Mouse (Mus musculus) intestine, embryonic 14.5 days (tissue): ENCODE results near the gene Hyal1. TPM values are rescaled to one million over a fixed set of nuclear protein-coding genes. Genes with fewer than 3 reads are reported as not detected.
"Not testable (repeated sequence)": the region's sequence is repeated elsewhere in the genome, so short reads cannot be mapped to it uniquely, and the experiment has no call there.

Experiments
- ATAC-seq: fragments of 200-750 bp; cut with Nextera tagmentation; replicated peaks from 2 replicates; pipeline ENCODE4 v1.8.0; 2017; ENCODE audit warnings: low read depth, moderate number of reproducible peaks, moderate TSS enrichment, moderate library complexity; ENCODE audit not compliant: low FRiP score, low TSS enrichment
- DNase-seq: peaks from one replicate; pipeline ENCODE4 v3.0.0-alpha.2; 2018; ENCODE audit warnings: low spot score
- H3K27ac ChIP-seq: fragments of 300-500 bp; sonication (generic); 2 replicates; pipeline ENCODE4 v1.5.1; 2014; ENCODE audit warnings: low read depth, mild to moderate bottlenecking, control low read depth
- H3K27me3 ChIP-seq: fragments of 300-500 bp; sonication (generic); replicated peaks from 2 replicates; pipeline ENCODE4 v1.6.1; 2014; ENCODE audit warnings: low read length, control low read depth; ENCODE audit not compliant: control insufficient read depth, insufficient read depth
- H3K36me3 ChIP-seq: fragments of 300-500 bp; sonication (generic); 2 replicates; pipeline ENCODE4 v1.6.1; 2014; ENCODE audit warnings: low read length, control low read depth; ENCODE audit not compliant: control insufficient read depth, insufficient read depth
- H3K4me1 ChIP-seq: fragments of 300-500 bp; sonication (generic); replicated peaks from 2 replicates; pipeline ENCODE4 v1.6.1; 2014; ENCODE audit warnings: low read length, control low read depth, mixed read lengths; ENCODE audit not compliant: control insufficient read depth, insufficient read depth
- H3K4me2 ChIP-seq: fragments of 300-500 bp; sonication (generic); 2 replicates; pipeline ENCODE4 v1.6.1; 2014; ENCODE audit warnings: low read length
- H3K4me3 ChIP-seq: fragments of 300-500 bp; sonication (generic); 2 replicates; pipeline ENCODE4 v1.5.1; 2014; ENCODE audit warnings: low read depth, low read length, control low read depth, mixed read lengths
- H3K9ac ChIP-seq: fragments of 300-500 bp; sonication (generic); 2 replicates; pipeline ENCODE4 v1.6.1; 2014; ENCODE audit warnings: mild to moderate bottlenecking, low read length
- H3K9me3 ChIP-seq: fragments of 300-500 bp; sonication (generic); 2 replicates; pipeline ENCODE4 v1.6.1; 2016; ENCODE audit warnings: low read length, control low read depth; ENCODE audit not compliant: control insufficient read depth
- WGBS: fragments of 180-500 bp; shearing (Covaris S2); extraction: QIAGEN DNeasy Blood & Tissue Kit; methylation state at CpG from one replicate; pipeline ENCODE4 v1.1.7; 2014; 5-methylcytosine and 5-hydroxymethylcytosine counted together
- polyA plus RNA-seq: library from polyadenylated mRNA; unstranded; fragments of >200 nt; fragmentation: Nextera tagmentation; extraction: Ambion mirVana; gene quantifications from 2 replicates; pipeline ENCODE4 v1.2.1, GENCODE M21; 2014

The Hyal1 gene
- polyA plus RNA-seq, 1 experiment from 2014 or later: 5.1 TPM

GRCm38 (mm10) chr9:107573774-107574173, 3.0 kb upstream of the Hyal1 start:
- 82% methylated on average over 6 of the region's 6 CpGs for WGBS
- H3K4me1 ChIP-seq: peaks cover 25% of the 10 kb centered on the region
- DNase-seq: not testable (repeated sequence)

GRCm38 (mm10) chr9:107575579-107576356, 959 bp upstream of the Hyal1 start:
- H3K4me3 ChIP-seq: no peak overlapping the region
- peak overlapping the region; percentile 66 for H3K27ac ChIP-seq
- no peak overlapping the region for H3K9ac ChIP-seq
- WGBS: 74% methylated on average over 14 of the region's 14 CpGs
- no peaks in the 10 kb centered on the region for H3K9me3 ChIP-seq
- ATAC-seq (peak; percentile 72), DNase-seq (no peak)
- H3K36me3 ChIP-seq: peaks cover 36% of the 10 kb centered on the region
- H3K27me3 ChIP-seq: no peaks in the 10 kb centered on the region
- H3K4me1 ChIP-seq: peaks cover 16% of the 10 kb centered on the region
- no peak overlapping the region for H3K4me2 ChIP-seq

More at GRCm38 (mm10) chr9:107573774-107574173, 3.0 kb upstream of the Hyal1 start:
- not testable (repeated sequence) for H3K27me3 ChIP-seq, ATAC-seq, H3K27ac ChIP-seq, H3K4me2 ChIP-seq, H3K4me3 ChIP-seq, H3K9ac ChIP-seq, H3K9me3 ChIP-seq
- peaks cover 39% of the 10 kb centered on the region for H3K36me3 ChIP-seq

- Histone ChIP-seq H3K9ac (no peak overlapping the region), H3K4me3 (no peak overlapping the region), H3K27me3 (no peaks in the 10 kb centered on the region), H3K4me1 (peaks cover 7% of the 10 kb centered on the region), H3K36me3 (peaks cover 16% of the 10 kb centered on the region), H3K27ac (no peak overlapping the region), H3K9me3 (no peaks in the 10 kb centered on the region), H3K4me2 (0 out of 2 replicates have a peak overlapping the region, but pooled peaks have one; percentile 7)
- ATAC-seq (no peak), DNase-seq (no peak)
- WGBS: 96% methylated on average over 10 of the region's 10 CpGs
Measured at GRCm38 (mm10) chr9:107577871-107578270, 1.1 kb downstream of the Hyal1 start.

GRCm38 (mm10) chr9:107578587-107578986, 1.9 kb downstream of the Hyal1 start, which contains the start of gene Naa80:
Gene Naa80 (plus strand): TSS chr9:107578887.
- Histone ChIP-seq H3K4me2 (0 out of 2 replicates have a peak within 1 kb of the TSS, but pooled peaks have one; percentile 7), H3K9ac (no peak within 1 kb of the TSS), H3K27ac (no peak within 1 kb of the TSS), H3K27me3 (no peaks in the 10 kb centered on the region), H3K4me1 (peaks cover 7% of the 10 kb centered on the region), H3K4me3 (no peak within 1 kb of the TSS), H3K36me3 (peaks cover 14% of the 10 kb centered on the region), H3K9me3 (no peaks in the 10 kb centered on the region)
- DNase-seq (no peak), ATAC-seq (no peak)
- 75% methylated on average over 3 of the region's 3 CpGs for WGBS

- Histone ChIP-seq H3K4me1 (peaks cover 7% of the 10 kb centered on the region), H3K36me3 (peaks cover 10% of the 10 kb centered on the region; the same call in 1 of the 2 replicates), H3K4me2 (no peak overlapping the region), H3K4me3 (no peak overlapping the region), H3K9me3 (no peaks in the 10 kb centered on the region), H3K27me3 (no peaks in the 10 kb centered on the region), H3K9ac (no peak overlapping the region), H3K27ac (no peak overlapping the region)
- 95% methylated on average over 14 of the region's 14 CpGs for WGBS
- DNase-seq (no peak), ATAC-seq (no peak)
Measured at GRCm38 (mm10) chr9:107579023-107579900, 2.5 kb downstream of the Hyal1 start.

GRCm38 (mm10) chr9:107580501-107581317, 4.0 kb downstream of the Hyal1 start, which contains the start of gene Hyal3:
Gene Hyal3 (plus strand): TSS chr9:107580818.
- Histone ChIP-seq H3K4me2 (peak within 1 kb of the TSS; percentile 77), H3K9ac (peak within 1 kb of the TSS; percentile 67), H3K4me1 (peaks cover 7% of the 10 kb centered on the region), H3K27ac (peak within 1 kb of the TSS; percentile 91), H3K9me3 (no peaks in the 10 kb centered on the region), H3K36me3 (peaks cover 6% of the 10 kb centered on the region; the same call in 1 of the 2 replicates), H3K27me3 (no peaks in the 10 kb centered on the region), H3K4me3 (peak within 1 kb of the TSS; percentile 58)
- ATAC-seq (peak; percentile 62), DNase-seq (peak; percentile 88)
- WGBS: under 1% methylated on average over 32 of the region's 32 CpGs

- H3K27me3 ChIP-seq: no peaks in the 10 kb centered on the region
- no peaks in the 10 kb centered on the region for H3K9me3 ChIP-seq
- peak overlapping the region; percentile 58 for H3K4me3 ChIP-seq
- H3K4me1 ChIP-seq: peaks cover 7% of the 10 kb centered on the region
- H3K4me2 ChIP-seq: peak overlapping the region; percentile 77
- no peak for DNase-seq
- peak overlapping the region; percentile 67 for H3K9ac ChIP-seq
- no peak for ATAC-seq
- WGBS: 69% methylated on average over 4 of the region's 4 CpGs
- no peak overlapping the region for H3K27ac ChIP-seq
- H3K36me3 ChIP-seq: peaks cover 6% of the 10 kb centered on the region; the same call in 1 of the 2 replicates
Measured at GRCm38 (mm10) chr9:107581584-107581983, 4.9 kb downstream of the Hyal1 start.
